Comparison of ENCODE assay signal across 19 mouse cellular contexts in genomic region chr19:44260487-44260886, GRCm38 (mm10). TPM values are rescaled to one million over a fixed set of nuclear protein-coding genes. Genes with fewer than 3 reads are reported as not detected.
DNase-seq lines count a peak whose midpoint lies in the region; ATAC-seq and TF ChIP-seq lines count a peak whose summit lies in the region.
"Had no signal": no experiment of that assay in that cellular context is flagged by ENCODE, and none has a peak within 500 bp of the region (broad histone marks: within the 10 kb centered on the region; RNA-seq: fewer than 3 reads in every experiment).

No protein-coding gene starts in this region.

- H3K9me3 ChIP-seq in kidney, postnatal 0 days (replicated peaks; ENCODE audit: low read length) = no peaks in the 10 kb centered on the region
- H3K9me3 ChIP-seq in midbrain, embryonic 11.5 days (ENCODE audit: control insufficient read depth, low read length) = no peaks in the 10 kb centered on the region
- H3K9me3 ChIP-seq in midbrain, embryonic 13.5 days = no peaks in the 10 kb centered on the region
- H3K9me3 ChIP-seq: forebrain, embryonic 12.5 days; heart, embryonic 13.5 days; hindbrain, embryonic 10.5 days; midbrain, embryonic 15.5 days; stomach, embryonic 15.5 days had no signal

- peak; percentile 48 for DNase-seq in CD4-positive, CD25-positive, alpha-beta regulatory T cell, adult 2 months (ENCODE audit: low read depth, low spot score)
- no peak for DNase-seq in kidney, postnatal 0 days (ENCODE audit: low spot score)
- no peak for DNase-seq in kidney, adult 2 months
- DNase-seq in midbrain, embryonic 11.5 days (ENCODE audit: low spot score, missing footprints) = peak; percentile 68
- no peak for DNase-seq in adrenal gland, postnatal 4 days (ENCODE audit: low spot score in 2 of 2)
- DNase-seq in kidney, adult 8-10 months = no peak
- DNase-seq: cerebellum, postnatal 25 days; lung, adult 18-20 months; thymus, postnatal 14 days had no signal

- H3K36me3 ChIP-seq in kidney, postnatal 0 days (ENCODE audit: insufficient read depth, low read length) = no peaks in the 10 kb centered on the region
- H3K36me3 ChIP-seq in kidney, adult 2 months (ENCODE audit: control insufficient read depth, insufficient read depth, low read length) = no peaks in the 10 kb centered on the region
- no peaks in the 10 kb centered on the region for H3K36me3 ChIP-seq in midbrain, embryonic 11.5 days (ENCODE audit: control insufficient read depth, insufficient read depth, low read length)
- H3K36me3 ChIP-seq in midbrain, embryonic 13.5 days = no peaks in the 10 kb centered on the region
- H3K36me3 ChIP-seq: forebrain, embryonic 12.5 days; heart, embryonic 13.5 days; hindbrain, embryonic 10.5 days; midbrain, embryonic 15.5 days; stomach, embryonic 15.5 days had no signal

- peak; percentile 36; the same call in 1 of the 2 replicates for TF ChIP-seq CTCF in kidney, postnatal 0 days (IDR thresholded peaks at IDR 0.05; ENCODE audit: low read depth)
- TF ChIP-seq CTCF in kidney, adult 2 months (conservative IDR thresholded peaks at IDR 0.05; ENCODE audit: insufficient read depth, insufficient read length, low read depth, low read length) = no peak

- TF ChIP-seq POLR2A in kidney, adult 2 months (IDR thresholded peaks at IDR 0.05; ENCODE audit: low read depth, low read length) = no peak

- ATAC-seq in CD4-positive, CD25-positive, alpha-beta regulatory T cell, adult 4 months = no peak
- no peak for ATAC-seq in kidney, postnatal 0 days (replicated peaks; ENCODE audit: low FRiP score, low read depth)
- no peak for ATAC-seq in midbrain, embryonic 11.5 days (ENCODE audit: low FRiP score)
- ATAC-seq in midbrain, embryonic 13.5 days = no peak
- ATAC-seq: inflammation-experienced regulatory T-cells, adult 6 months; midbrain, embryonic 15.5 days had no signal

- no peak overlapping the region for H3K4me2 ChIP-seq in kidney, postnatal 0 days (ENCODE audit: low read length)
- H3K4me2 ChIP-seq in midbrain, embryonic 11.5 days = no peak overlapping the region
- H3K4me2 ChIP-seq in midbrain, embryonic 13.5 days (replicated peaks) = no peak overlapping the region
- H3K4me2 ChIP-seq: forebrain, embryonic 12.5 days; heart, embryonic 13.5 days; midbrain, embryonic 15.5 days; stomach, embryonic 15.5 days had no signal

- no peak overlapping the region for H3K27ac ChIP-seq in kidney, postnatal 0 days
- H3K27ac ChIP-seq in kidney, adult 2 months (ENCODE audit: insufficient read depth, low read depth, low read length) = no peak overlapping the region
- no peak overlapping the region for H3K27ac ChIP-seq in midbrain, embryonic 11.5 days (ENCODE audit: low read depth, low read length)
- H3K27ac ChIP-seq in midbrain, embryonic 13.5 days = no peak overlapping the region
- H3K27ac ChIP-seq: forebrain, embryonic 12.5 days; heart, embryonic 13.5 days; hindbrain, embryonic 10.5 days; midbrain, embryonic 15.5 days; stomach, embryonic 15.5 days had no signal

- no peaks in the 10 kb centered on the region for H3K27me3 ChIP-seq in kidney, postnatal 0 days (ENCODE audit: insufficient read depth, low read length)
- H3K27me3 ChIP-seq in kidney, adult 2 months (replicated peaks; ENCODE audit: control insufficient read depth, insufficient read depth, low read length) = no peaks in the 10 kb centered on the region
- no peaks in the 10 kb centered on the region for H3K27me3 ChIP-seq in midbrain, embryonic 11.5 days (ENCODE audit: control insufficient read depth, insufficient read depth, low read length)
- H3K27me3 ChIP-seq in midbrain, embryonic 13.5 days = no peaks in the 10 kb centered on the region
- H3K27me3 ChIP-seq: forebrain, embryonic 12.5 days; heart, embryonic 13.5 days; midbrain, embryonic 15.5 days; stomach, embryonic 15.5 days had no signal

- no peak overlapping the region for H3K9ac ChIP-seq in kidney, postnatal 0 days (ENCODE audit: low read depth, low read length)
- H3K9ac ChIP-seq in midbrain, embryonic 11.5 days (ENCODE audit: low read length) = no peak overlapping the region
- no peak overlapping the region for H3K9ac ChIP-seq in midbrain, embryonic 13.5 days (replicated peaks)
- H3K9ac ChIP-seq: forebrain, embryonic 12.5 days; heart, embryonic 13.5 days; midbrain, embryonic 15.5 days; stomach, embryonic 15.5 days had no signal

- no peak overlapping the region for H3K4me3 ChIP-seq in kidney, postnatal 0 days (replicated peaks; ENCODE audit: low read depth, low read length)
- H3K4me3 ChIP-seq in kidney, adult 2 months (ENCODE audit: insufficient read depth, low read depth, low read length) = no peak overlapping the region
- H3K4me3 ChIP-seq in midbrain, embryonic 11.5 days (ENCODE audit: low read depth, low read length) = no peak overlapping the region
- no peak overlapping the region for H3K4me3 ChIP-seq in midbrain, embryonic 13.5 days (replicated peaks)
- H3K4me3 ChIP-seq: forebrain, embryonic 12.5 days; heart, embryonic 13.5 days; hindbrain, embryonic 10.5 days; midbrain, embryonic 15.5 days; stomach, embryonic 15.5 days had no signal

- no peaks in the 10 kb centered on the region for H3K4me1 ChIP-seq in kidney, postnatal 0 days (replicated peaks; ENCODE audit: insufficient read depth, low read length)
- no peaks in the 10 kb centered on the region for H3K4me1 ChIP-seq in kidney, adult 2 months (ENCODE audit: control insufficient read depth, insufficient read depth, low read length)
- no peaks in the 10 kb centered on the region for H3K4me1 ChIP-seq in midbrain, embryonic 11.5 days (ENCODE audit: control insufficient read depth, insufficient read depth, low read length)
- H3K4me1 ChIP-seq in midbrain, embryonic 13.5 days (replicated peaks) = peaks cover 3% of the 10 kb centered on the region; the same call in 1 of the 2 replicates
- H3K4me1 ChIP-seq: heart, embryonic 13.5 days; midbrain, embryonic 15.5 days; stomach, embryonic 15.5 days had no signal

- WGBS in kidney, postnatal 0 days = 76% methylated on average over 5 of the region's 5 CpGs
- 81% methylated on average over 5 of the region's 5 CpGs for whole genome bisulfite sequencing in kidney, adult 2 months
- 78% methylated on average over 5 of the region's 5 CpGs for WGBS in midbrain, embryonic 11.5 days
- 83% methylated on average over 5 of the region's 5 CpGs for WGBS in midbrain, embryonic 13.5 days

RNA-seq across cellular contexts. Expression of gene Scd2, which starts 33.0 kb away (rescaled TPM):
- polyA plus RNA-seq in CD4-positive, CD25-positive, alpha-beta regulatory T cell, adult 4 months (2017; shearing (Covaris generic)) = 10 to 100 TPM; 40.3 to 46.7 TPM
- 78.4 and 81.1 TPM in 2 replicates for polyA plus RNA-seq in kidney, postnatal 0 days (2015; fragmentation: Nextera tagmentation; extraction: Ambion mirVana)
- polyA plus RNA-seq in kidney, adult 2 months (2012; rRNA removed) = 61.3 and 63.9 TPM in 2 replicates
- 353 and 358 TPM in 2 replicates for polyA plus RNA-seq in midbrain, embryonic 11.5 days (2014; fragmentation: Nextera tagmentation; extraction: Ambion mirVana)
- polyA plus RNA-seq in midbrain, embryonic 13.5 days (2015; fragmentation: Nextera tagmentation; extraction: Ambion mirVana) = 254 and 259 TPM in 2 replicates
- 100 to 1,000 TPM; 412 to 445 TPM for total RNA-seq in adrenal gland, postnatal 4 days (2021)

RNA-seq across cellular contexts. Expression of gene Scd3, which starts 57.4 kb away (rescaled TPM):
- polyA plus RNA-seq in CD4-positive, CD25-positive, alpha-beta regulatory T cell, adult 4 months (2017; shearing (Covaris generic)) = not detected
- polyA plus RNA-seq in kidney, postnatal 0 days (2015; fragmentation: Nextera tagmentation; extraction: Ambion mirVana) = 0.28 and 0.66 TPM in 2 replicates
- polyA plus RNA-seq in kidney, adult 2 months (2012; rRNA removed) = 0.13 and 0.20 TPM in 2 replicates
- 0.22 TPM in 1 of 2 replicates, not detected in the other for polyA plus RNA-seq in midbrain, embryonic 11.5 days (2014; fragmentation: Nextera tagmentation; extraction: Ambion mirVana)
- 2.0 and 3.4 TPM in 2 replicates for polyA plus RNA-seq in midbrain, embryonic 13.5 days (2015; fragmentation: Nextera tagmentation; extraction: Ambion mirVana)
- total RNA-seq in adrenal gland, postnatal 4 days (2021) = under 1 TPM; 0.17 to 0.68 TPM
- total RNA-seq: granulocyte monocyte progenitor cell, adult 5-6 weeks had no signal
- polyA plus RNA-seq: inflammation-experienced regulatory T-cells, adult 6 months; spleen, adult 2 months had no signal

Comparison
In these comparisons a context has a peak if more than half of its experiments do, and no peak if none do; other contexts are left out.
1. DNase-seq: peak in CD4-positive, CD25-positive, alpha-beta regulatory T cell, adult 2 months (single experiment) and midbrain, embryonic 11.5 days (single experiment); none in kidney, postnatal 0 days (single experiment), kidney, adult 2 months (single experiment), adrenal gland, postnatal 4 days (0 of 2) and kidney, adult 8-10 months (0 of 2).